Mouse (Mus musculus): ENCODE results near the gene 1810010H24Rik. TPM values are rescaled to one million over a fixed set of nuclear protein-coding genes. Genes with fewer than 3 reads are reported as not detected.
"Not testable (repeated sequence)": the region's sequence is repeated elsewhere in the genome, so short reads cannot be mapped to it uniquely, and the experiment has no call there.

Gene 1810010H24Rik
- polyA plus RNA-seq, 1 experiment from 2014 or later = 3.4 TPM

GRCm38 (mm10) chr11:107059634-107060033 lies 34.2 kb downstream of the 1810010H24Rik start:
- not testable (repeated sequence) for H3K27me3 ChIP-seq (replicated peaks); H3K4me3 ChIP-seq (replicated peaks); H3K27ac ChIP-seq; H3K4me1 ChIP-seq; ATAC-seq (ENCODE audit: insufficient read depth, low FRiP score, low read depth); H3K9me3 ChIP-seq; H3K4me2 ChIP-seq; H3K9ac ChIP-seq
- WGBS = 88% methylated on average over 3 of the region's 3 CpGs
- H3K36me3 ChIP-seq = peaks cover 66% of the 10 kb centered on the region

- no peak overlapping the region for H3K9ac ChIP-seq
- 86% methylated on average over 1 of the region's 1 CpGs for WGBS
- peaks cover 61% of the 10 kb centered on the region for H3K36me3 ChIP-seq
- H3K4me3 ChIP-seq (replicated peaks) = no peak overlapping the region
- H3K27me3 ChIP-seq (replicated peaks) = no peaks in the 10 kb centered on the region
- H3K27ac ChIP-seq = no peak overlapping the region
- H3K9me3 ChIP-seq = no peaks in the 10 kb centered on the region
- ATAC-seq (ENCODE audit: insufficient read depth, low FRiP score, low read depth) = no peak
- H3K4me2 ChIP-seq = no peak overlapping the region
- no peaks in the 10 kb centered on the region for H3K4me1 ChIP-seq
These were observed 35.5 kb downstream of the 1810010H24Rik start for GRCm38 (mm10) chr11:107060941-107061340.

GRCm38 (mm10) chr11:107063067-107063466 lies 37.6 kb downstream of the 1810010H24Rik start:
- H3K4me2 ChIP-seq = no peak overlapping the region
- 87% methylated on average over 3 of the region's 3 CpGs for WGBS
- ATAC-seq (ENCODE audit: insufficient read depth, low FRiP score, low read depth) = no peak
- H3K27me3 ChIP-seq (replicated peaks) = no peaks in the 10 kb centered on the region
- H3K9me3 ChIP-seq = no peaks in the 10 kb centered on the region
- H3K9ac ChIP-seq = no peak overlapping the region
- no peak overlapping the region for H3K27ac ChIP-seq
- no peak overlapping the region for H3K4me3 ChIP-seq (replicated peaks)
- H3K36me3 ChIP-seq = peaks cover 71% of the 10 kb centered on the region
- H3K4me1 ChIP-seq = no peaks in the 10 kb centered on the region

GRCm38 (mm10) chr11:107064590-107064989 lies 39.1 kb downstream of the 1810010H24Rik start:
- no peak overlapping the region for H3K27ac ChIP-seq
- H3K4me3 ChIP-seq (replicated peaks) = no peak overlapping the region
- H3K4me2 ChIP-seq = no peak overlapping the region
- H3K9ac ChIP-seq = no peak overlapping the region
- 92% methylated on average over 1 of the region's 1 CpGs for WGBS
- H3K36me3 ChIP-seq = peaks cover 63% of the 10 kb centered on the region
- no peak for ATAC-seq (ENCODE audit: insufficient read depth, low FRiP score, low read depth)
- no peaks in the 10 kb centered on the region for H3K9me3 ChIP-seq
- no peaks in the 10 kb centered on the region for H3K27me3 ChIP-seq (replicated peaks)
- H3K4me1 ChIP-seq = no peaks in the 10 kb centered on the region

GRCm38 (mm10) chr11:107065216-107065785 lies 39.8 kb downstream of the 1810010H24Rik start:
- no peaks in the 10 kb centered on the region for H3K4me1 ChIP-seq
- no peak overlapping the region for H3K4me3 ChIP-seq (replicated peaks)
- no peak overlapping the region for H3K9ac ChIP-seq
- H3K27me3 ChIP-seq (replicated peaks) = no peaks in the 10 kb centered on the region
- no peaks in the 10 kb centered on the region for H3K9me3 ChIP-seq
- no peak overlapping the region for H3K4me2 ChIP-seq
- no peak overlapping the region for H3K27ac ChIP-seq
- no peak for ATAC-seq (ENCODE audit: insufficient read depth, low FRiP score, low read depth)
- peaks cover 58% of the 10 kb centered on the region for H3K36me3 ChIP-seq
- WGBS = 87% methylated on average over 11 of the region's 11 CpGs

Other genes with a start within 250 kb of the 1810010H24Rik start
- gene Polg2, start 246.1 kb upstream of the 1810010H24Rik start, polyA plus RNA-seq (2015; fragmentation: Nextera tagmentation; extraction: Ambion mirVana) = 9.7 and 11.1 TPM in 2 replicates
- gene Ddx5, start 236.5 kb upstream of the 1810010H24Rik start, polyA plus RNA-seq (2015; fragmentation: Nextera tagmentation; extraction: Ambion mirVana) = 295 and 312 TPM in 2 replicates
- gene Cep95, start 236.4 kb upstream of the 1810010H24Rik start, polyA plus RNA-seq (2015; fragmentation: Nextera tagmentation; extraction: Ambion mirVana) = 17.7 and 19.9 TPM in 2 replicates
- 13.2 and 13.4 TPM in 2 replicates for gene Smurf2, start 105.0 kb upstream of the 1810010H24Rik start, polyA plus RNA-seq (2015; fragmentation: Nextera tagmentation; extraction: Ambion mirVana)
- 259 and 365 TPM in 2 replicates for gene Kpna2, start 26.1 kb upstream of the 1810010H24Rik start, polyA plus RNA-seq (2015; fragmentation: Nextera tagmentation; extraction: Ambion mirVana)
- gene Bptf, start 106.4 kb downstream of the 1810010H24Rik start, polyA plus RNA-seq (2015; fragmentation: Nextera tagmentation; extraction: Ambion mirVana) = 28.4 and 28.8 TPM in 2 replicates
- gene Nol11, start 163.7 kb downstream of the 1810010H24Rik start, polyA plus RNA-seq (2015; fragmentation: Nextera tagmentation; extraction: Ambion mirVana) = 48.9 and 52.0 TPM in 2 replicates